Mouse (Mus musculus) natural killer cell, adult 2 months (primary cell): ENCODE data around the gene Zbp1.
A peak's percentile ranks its signal among the peaks of the same experiment; 100 is the strongest.

Source experiments
- DNase-seq, 2 experiments: peaks; one replicate each; pipeline ENCODE4 v3.0.0; 2022; ENCODE audit warnings: low spot score in 2 of 2

Gene Zbp1

DNA sequence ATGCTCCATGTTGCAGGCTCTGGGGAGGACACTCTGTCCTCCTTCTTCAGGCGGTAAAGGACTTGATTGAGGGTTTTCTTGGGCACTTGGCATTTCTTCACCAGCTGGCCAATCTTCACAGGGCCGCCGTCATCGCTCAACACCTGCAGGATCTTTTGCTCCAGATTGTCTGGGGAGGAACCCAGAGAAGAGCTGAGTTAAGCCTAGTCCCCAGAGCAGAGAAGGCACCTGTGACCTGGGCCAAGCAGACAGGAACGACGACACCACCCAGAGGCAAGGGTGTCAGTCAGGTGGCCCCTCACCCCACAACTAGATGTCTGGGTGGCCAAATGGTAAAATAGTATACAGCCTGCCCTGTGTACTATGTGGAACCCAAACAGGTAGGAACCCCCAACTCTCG lies 1.9 kb downstream of the Zbp1 start:
- no peak for DNase-seq

- DNase-seq = no peak
These were observed 6.5 kb downstream of the Zbp1 start for GRCm38 (mm10) chr2:173212227-173212626.

GRCm38 (mm10) chr2:173209091-173209815 lies 9.5 kb downstream of the Zbp1 start:
- no peak for DNase-seq

GRCm38 (mm10) chr2:173207051-173207450 lies 11.7 kb downstream of the Zbp1 start:
- no peak for DNase-seq

DNA sequence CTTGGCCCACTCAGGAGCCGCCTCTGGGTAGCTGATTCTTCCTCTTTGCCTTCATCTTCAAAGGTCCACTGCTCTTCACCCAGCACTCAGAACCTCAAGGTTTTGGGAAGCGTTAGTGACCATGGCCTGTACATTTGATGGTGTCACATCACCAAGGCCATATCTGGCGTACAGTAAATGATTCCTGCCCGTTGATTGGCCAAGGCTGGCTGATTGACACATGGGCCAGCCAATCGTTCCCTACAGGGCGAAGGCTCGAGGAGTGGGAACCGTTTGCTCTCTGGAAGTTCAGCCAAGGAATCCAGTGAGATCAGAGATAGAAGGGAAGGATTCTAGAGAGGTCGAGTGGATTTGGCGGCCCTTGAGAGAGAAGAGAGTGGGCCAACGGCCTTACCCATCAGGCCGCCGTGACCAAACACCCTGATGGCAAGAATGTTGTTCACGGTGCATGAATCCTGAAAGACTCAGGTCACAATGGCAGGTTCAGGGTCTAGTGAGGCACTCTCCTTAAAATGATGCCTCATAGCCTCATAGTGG lies 13.1 kb downstream of the Zbp1 start:
- no peak for DNase-seq

- DNase-seq = no peak
These were observed 14.1 kb downstream of the Zbp1 start for GRCm38 (mm10) chr2:173204671-173205070.

- DNase-seq = no peak
These were observed 15.0 kb downstream of the Zbp1 start for GRCm38 (mm10) chr2:173203726-173204125.

DNA sequence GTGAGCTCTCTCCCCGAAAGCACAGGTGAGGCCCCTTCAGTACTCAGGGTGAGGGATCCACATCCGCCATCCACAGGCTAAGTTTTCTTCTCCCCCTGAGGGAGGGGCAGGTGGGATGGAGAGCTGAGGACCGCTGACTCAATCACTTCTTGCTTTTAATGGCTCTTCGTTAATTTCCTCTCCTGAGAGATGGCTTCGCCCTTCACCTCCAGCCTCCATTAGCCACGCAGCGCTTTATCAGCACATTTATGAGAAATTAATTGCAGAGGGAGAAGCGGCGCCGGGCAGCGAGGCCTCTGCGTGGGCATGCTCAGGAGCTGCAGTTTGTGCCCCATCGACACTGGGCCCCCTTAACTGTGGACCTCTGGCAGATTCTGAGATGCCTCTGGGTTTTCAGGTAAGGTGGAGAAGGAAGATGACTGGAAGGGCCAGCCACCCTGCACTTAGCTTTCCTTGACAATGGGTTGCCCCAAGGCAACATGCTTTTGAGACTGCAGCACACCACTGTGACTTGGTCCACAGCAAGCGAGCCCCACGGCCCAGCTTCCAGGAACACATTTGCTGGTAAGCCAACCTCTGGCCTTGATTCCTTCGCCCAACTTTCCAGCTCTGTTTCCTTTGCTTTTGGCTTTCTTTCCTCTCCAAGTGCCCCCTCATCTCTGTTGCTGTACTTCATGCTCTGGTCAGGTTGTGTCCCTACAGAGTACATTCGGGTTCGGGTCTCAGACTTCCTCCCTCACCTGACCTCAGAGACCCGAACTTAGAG lies 15.6 kb downstream of the Zbp1 start:
- DNase-seq = no peak

DNA sequence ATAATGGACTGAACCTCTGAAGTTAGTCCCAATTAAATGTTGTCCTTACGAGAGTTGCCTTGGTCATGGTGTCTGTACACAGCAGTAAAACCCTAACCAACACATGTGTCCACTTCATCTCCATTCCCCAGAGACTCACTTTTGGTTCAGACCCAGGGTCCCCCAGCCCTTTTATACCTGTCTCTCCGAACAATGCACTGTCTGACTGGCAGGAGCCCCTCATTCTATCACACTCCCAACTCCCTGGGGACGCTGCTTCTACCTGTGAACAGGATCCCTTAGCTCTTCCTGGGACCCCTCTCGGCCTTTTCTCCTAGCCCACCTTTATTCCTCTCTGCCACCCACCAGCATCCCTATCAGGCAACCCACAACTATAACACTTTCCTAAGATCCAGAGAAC lies 23.9 kb downstream of the Zbp1 start:
- no peak for DNase-seq

DNA sequence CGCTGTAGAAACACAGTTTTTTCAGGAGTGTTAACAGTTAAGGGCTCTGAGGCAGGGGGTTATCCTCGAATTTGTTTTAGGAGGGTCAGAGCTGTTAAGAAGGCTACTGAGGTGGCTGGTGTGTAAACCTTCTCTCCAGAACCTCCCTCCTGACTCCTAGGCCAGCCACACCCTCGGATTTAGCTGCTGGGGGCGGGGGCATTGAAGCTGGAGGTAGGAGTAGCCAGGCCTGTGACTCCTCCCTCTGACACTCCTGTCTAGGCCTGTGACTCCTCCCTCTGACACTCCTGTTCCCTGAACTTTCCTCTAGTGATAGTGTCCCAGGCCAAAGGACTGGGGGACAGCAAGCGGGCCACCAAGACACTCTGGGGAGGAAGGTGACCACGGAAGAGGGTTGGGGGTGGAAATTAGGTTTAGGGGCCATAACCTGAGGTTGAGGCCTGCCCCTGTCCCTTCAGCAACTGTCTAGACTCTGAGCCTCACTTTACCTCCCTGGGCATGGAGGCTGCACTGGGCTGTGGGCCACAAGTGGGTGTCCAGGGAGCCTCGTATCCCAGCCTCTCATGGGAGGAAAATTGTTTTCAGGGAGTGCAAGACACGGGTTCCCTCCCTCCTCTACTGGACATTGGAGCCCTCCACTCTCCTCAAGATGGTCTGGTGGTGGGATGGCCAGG lies 31.4 kb downstream of the Zbp1 start:
- DNase-seq = no peak

GRCm38 (mm10) chr2:173186047-173186943 lies 32.4 kb downstream of the Zbp1 start:
- DNase-seq = peak; percentile 71 to 78

GRCm38 (mm10) chr2:173185282-173185681 lies 33.4 kb downstream of the Zbp1 start:
- DNase-seq = no peak

DNA sequence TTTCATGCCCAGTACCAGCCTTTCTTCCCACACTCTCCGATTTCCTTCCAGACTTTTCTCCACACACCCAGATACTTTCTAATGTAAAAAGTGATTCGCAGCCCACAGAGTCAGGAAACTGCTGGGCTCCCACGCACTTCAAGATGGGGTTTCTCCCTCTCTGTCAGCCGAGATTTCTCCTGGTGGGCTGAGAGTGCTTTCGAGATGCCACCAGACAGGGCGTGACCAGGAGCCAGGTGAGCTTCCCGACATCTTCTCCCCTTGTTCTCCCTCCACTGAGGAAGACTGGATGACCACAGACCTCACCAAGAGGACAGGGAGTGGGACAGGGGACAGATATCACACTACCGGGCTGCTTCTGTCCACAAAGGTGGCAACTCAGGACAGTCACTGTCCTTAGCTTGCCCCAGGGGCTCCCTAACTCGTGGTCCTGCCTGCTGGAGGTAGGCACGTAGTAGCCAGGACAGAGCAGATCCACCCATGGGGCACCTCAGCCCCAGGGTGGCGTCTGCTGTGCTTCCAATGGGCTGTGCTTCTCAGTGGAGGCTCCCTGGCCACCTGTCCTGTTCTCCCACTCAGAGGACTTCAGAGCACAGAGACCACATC lies 34.1 kb downstream of the Zbp1 start:
- no peak for DNase-seq

DNA sequence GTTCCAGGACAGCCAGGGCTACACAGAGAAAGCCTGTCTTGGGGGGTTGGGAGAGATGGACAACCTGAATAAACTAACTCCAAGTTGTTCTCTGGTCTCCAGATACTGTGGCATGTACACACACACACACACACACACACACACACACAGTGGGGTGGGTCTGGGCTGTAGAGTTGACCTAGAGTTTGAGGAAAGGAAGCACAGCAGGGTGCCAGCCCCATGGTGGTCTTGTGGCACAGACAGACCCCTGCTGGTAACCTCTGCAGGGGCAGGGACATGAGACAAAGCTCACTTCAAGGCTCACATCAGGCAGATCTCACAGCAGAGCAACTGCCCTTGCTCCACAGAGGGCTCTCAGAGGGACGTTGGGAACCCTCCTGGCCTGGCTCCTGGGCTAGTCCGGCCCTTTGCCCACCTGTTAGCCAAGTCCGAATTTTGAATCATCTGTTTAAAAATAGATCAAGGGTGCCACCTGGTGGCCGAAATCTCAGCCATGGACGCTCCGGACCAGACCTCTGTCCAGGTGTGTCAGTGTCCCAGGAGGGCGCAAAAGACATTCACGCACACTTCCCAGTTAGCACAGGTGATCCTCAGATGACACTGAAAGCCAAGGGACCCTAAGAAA lies 34.8 kb downstream of the Zbp1 start:
- DNase-seq = peak; percentile 24 to 44

GRCm38 (mm10) chr2:173183311-173183710 lies 35.4 kb downstream of the Zbp1 start:
- DNase-seq = no peak

- DNase-seq = no peak
These were observed 35.9 kb downstream of the Zbp1 start for GRCm38 (mm10) chr2:173182796-173183195.

DNA sequence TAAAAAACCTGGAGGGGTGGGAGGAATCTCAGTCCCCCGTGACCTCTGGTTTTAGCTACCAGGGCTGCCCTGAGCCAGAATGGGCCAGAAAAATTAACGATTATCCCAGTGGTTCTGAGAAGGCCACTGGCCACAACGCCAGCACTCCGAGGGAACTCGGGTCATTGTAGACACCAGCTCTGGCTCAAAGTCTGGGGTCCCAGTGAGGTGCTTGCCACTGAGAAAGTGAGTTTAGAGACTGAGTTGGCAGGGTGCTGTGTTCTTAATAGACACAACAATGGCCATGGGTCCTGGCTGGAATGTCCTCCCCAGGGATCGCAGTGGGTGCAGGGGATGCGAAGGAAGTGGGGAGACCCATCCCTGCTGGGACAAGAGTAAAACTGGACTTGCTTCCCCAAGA lies 36.8 kb downstream of the Zbp1 start:
- no peak for DNase-seq

DNA sequence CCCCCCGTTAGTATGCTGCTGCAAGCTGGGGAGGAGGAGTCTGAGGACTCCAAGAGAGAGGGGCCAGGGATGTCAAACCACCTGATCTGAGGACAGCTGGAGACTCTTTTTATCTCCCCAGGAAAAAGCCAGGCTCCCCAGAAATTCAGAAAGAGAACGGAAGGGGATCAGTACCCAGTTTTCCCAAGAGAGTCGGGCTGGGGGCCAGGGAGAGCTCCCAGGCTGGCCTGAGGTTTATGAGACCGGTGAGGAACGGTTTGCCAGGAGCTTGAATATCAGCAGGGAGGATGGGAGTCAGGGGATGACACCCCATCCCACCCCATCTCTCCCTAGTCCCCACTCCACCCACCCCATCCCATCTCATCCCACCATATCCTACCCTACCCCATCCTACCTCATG lies 37.2 kb downstream of the Zbp1 start:
- no peak for DNase-seq

GRCm38 (mm10) chr2:173180721-173181388 lies 37.9 kb downstream of the Zbp1 start:
- DNase-seq = no peak

DNA sequence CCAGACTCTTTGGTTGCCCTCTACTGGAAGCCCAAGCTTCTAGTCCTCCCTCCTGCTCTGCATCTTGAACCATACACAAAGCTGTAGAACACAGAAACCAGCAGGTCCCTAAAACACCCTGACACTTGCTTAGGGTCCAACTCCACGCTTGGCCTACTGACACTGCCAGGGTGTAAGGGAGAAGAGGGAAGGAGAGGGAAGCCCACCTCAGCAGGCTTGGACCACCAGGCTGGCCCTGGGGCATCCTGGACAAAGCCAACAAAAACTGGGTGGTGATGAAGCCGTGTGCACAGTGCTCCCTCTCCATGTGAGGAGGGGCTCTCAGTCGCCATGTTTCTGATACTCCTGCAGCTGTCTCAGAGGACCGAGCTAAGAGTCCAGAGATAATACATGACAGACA lies 38.7 kb downstream of the Zbp1 start:
- no peak for DNase-seq
